Mouse (Mus musculus): ENCODE data around the gene Timp4. TPM values are rescaled to one million over a fixed set of nuclear protein-coding genes. Genes with fewer than 3 reads are reported as not detected.

Timp4 gene
- total and polyA plus RNA-seq, 2 experiments from 2014 or later, result 9.6 to 12.7 TPM

DNA sequence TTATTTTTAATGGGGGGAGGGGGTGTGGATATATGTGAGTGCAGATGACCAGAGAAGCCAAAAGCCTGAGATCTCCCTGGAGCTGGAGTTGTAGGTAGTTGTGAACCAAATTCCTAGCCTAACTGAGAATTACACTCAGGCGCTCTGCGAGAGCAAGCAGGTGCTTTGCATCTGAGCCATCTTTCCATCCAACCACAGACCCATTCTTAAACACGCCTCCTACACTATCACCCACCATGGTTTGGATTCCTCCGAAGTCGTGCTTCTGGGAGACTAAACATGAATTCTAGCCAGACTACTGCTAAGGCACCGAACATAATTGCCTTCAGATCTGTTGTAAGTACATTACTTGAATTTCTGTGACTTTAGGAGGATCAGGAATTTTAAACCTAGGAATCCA is 34.4 kb upstream of the Timp4 start:
- no peak overlapping the region for H3K9ac ChIP-seq
- H3K4me2 ChIP-seq (ENCODE audit: low read depth), result no peak overlapping the region
- no peak overlapping the region for H3K4me3 ChIP-seq (ENCODE audit: low read depth, low read length)
- H3K9me3 ChIP-seq (ENCODE audit: low read length), result no peaks in the 10 kb centered on the region
- TF ChIP-seq CTCF (IDR thresholded peaks at IDR 0.05; ENCODE audit: low read depth), result no peak
- ATAC-seq (no peak), DNase-seq (no peak)
- no peaks in the 10 kb centered on the region for H3K36me3 ChIP-seq (ENCODE audit: insufficient read depth)
- H3K27me3 ChIP-seq (ENCODE audit: insufficient read depth, low read length), result no peaks in the 10 kb centered on the region
- H3K4me1 ChIP-seq (ENCODE audit: insufficient read depth), result no peaks in the 10 kb centered on the region
- 78% methylated on average over 6 of the region's 6 CpGs for WGBS
- no peak overlapping the region for H3K27ac ChIP-seq (ENCODE audit: low read depth, low read length)

DNA sequence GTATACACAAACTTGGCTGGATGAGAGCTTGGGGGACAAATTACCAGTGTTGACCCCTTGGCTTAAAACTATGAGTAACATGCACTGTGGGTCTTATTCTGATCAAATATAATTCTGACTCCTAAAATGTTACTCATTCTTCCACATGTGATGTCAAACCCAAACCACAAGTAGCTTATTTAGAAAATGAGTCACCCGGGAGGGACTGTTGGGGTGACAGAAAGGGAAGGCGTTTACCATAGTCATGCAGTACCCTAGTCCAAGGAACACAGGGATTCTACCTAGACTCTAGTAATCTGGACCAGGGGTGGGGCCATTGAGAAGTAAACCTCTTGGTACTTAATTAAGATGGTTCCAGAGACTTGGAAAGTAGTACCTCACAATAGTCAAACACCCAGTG is 32.1 kb upstream of the Timp4 start:
- Histone ChIP-seq H3K9ac (no peak overlapping the region), H3K4me1 (ENCODE audit: insufficient read depth) (no peaks in the 10 kb centered on the region), H3K4me3 (ENCODE audit: low read depth, low read length) (no peak overlapping the region), H3K9me3 (ENCODE audit: low read length) (no peaks in the 10 kb centered on the region), H3K4me2 (ENCODE audit: low read depth) (no peak overlapping the region), H3K27ac (ENCODE audit: low read depth, low read length) (no peak overlapping the region), H3K27me3 (ENCODE audit: insufficient read depth, low read length) (no peaks in the 10 kb centered on the region), H3K36me3 (ENCODE audit: insufficient read depth) (no peaks in the 10 kb centered on the region)
- no peak for DNase-seq
- no peak for ATAC-seq
- no peak for TF ChIP-seq CTCF (IDR thresholded peaks at IDR 0.05; ENCODE audit: low read depth)
- WGBS, result 95% methylated on average over 2 of the region's 2 CpGs

GRCm38 (mm10) chr6:115279639-115280038 is 27.6 kb upstream of the Timp4 start:
- TF ChIP-seq CTCF (IDR thresholded peaks at IDR 0.05; ENCODE audit: low read depth), result no peak
- ATAC-seq (no peak), DNase-seq (no peak)
- Histone ChIP-seq H3K4me2 (ENCODE audit: low read depth) (no peak overlapping the region), H3K4me1 (ENCODE audit: insufficient read depth) (no peaks in the 10 kb centered on the region), H3K27ac (ENCODE audit: low read depth, low read length) (no peak overlapping the region), H3K9ac (no peak overlapping the region), H3K9me3 (ENCODE audit: low read length) (no peaks in the 10 kb centered on the region), H3K36me3 (ENCODE audit: insufficient read depth) (no peaks in the 10 kb centered on the region), H3K4me3 (ENCODE audit: low read depth, low read length) (no peak overlapping the region), H3K27me3 (ENCODE audit: insufficient read depth, low read length) (no peaks in the 10 kb centered on the region)
- WGBS, result 77% methylated on average over 2 of the region's 2 CpGs

- 80% methylated on average over 8 of the region's 8 CpGs for WGBS
- ATAC-seq (no peak), DNase-seq (no peak)
These were observed 26.1 kb upstream of the Timp4 start for GRCm38 (mm10) chr6:115278086-115278485.

GRCm38 (mm10) chr6:115275116-115275815 is 23.3 kb upstream of the Timp4 start:
- no peak for DNase-seq
- Histone ChIP-seq H3K27me3 (ENCODE audit: insufficient read depth, low read length) (no peaks in the 10 kb centered on the region), H3K27ac (ENCODE audit: low read depth, low read length) (no peak overlapping the region), H3K4me1 (ENCODE audit: insufficient read depth) (no peaks in the 10 kb centered on the region), H3K9me3 (ENCODE audit: low read length) (no peaks in the 10 kb centered on the region), H3K4me2 (ENCODE audit: low read depth) (no peak overlapping the region), H3K9ac (no peak overlapping the region), H3K4me3 (ENCODE audit: low read depth, low read length) (no peak overlapping the region), H3K36me3 (ENCODE audit: insufficient read depth) (no peaks in the 10 kb centered on the region)
- 84% methylated on average over 10 of the region's 10 CpGs for WGBS
- no peak for ATAC-seq
- TF ChIP-seq CTCF (IDR thresholded peaks at IDR 0.05; ENCODE audit: low read depth), result no peak

More at GRCm38 (mm10) chr6:115278086-115278485, 26.1 kb upstream of the Timp4 start:
- Histone ChIP-seq H3K4me3 (ENCODE audit: low read depth, low read length) (no peak overlapping the region), H3K9me3 (ENCODE audit: low read length) (no peaks in the 10 kb centered on the region), H3K36me3 (ENCODE audit: insufficient read depth) (no peaks in the 10 kb centered on the region), H3K4me1 (ENCODE audit: insufficient read depth) (no peaks in the 10 kb centered on the region), H3K27ac (ENCODE audit: low read depth, low read length) (no peak overlapping the region), H3K4me2 (ENCODE audit: low read depth) (no peak overlapping the region), H3K27me3 (ENCODE audit: insufficient read depth, low read length) (no peaks in the 10 kb centered on the region), H3K9ac (no peak overlapping the region)
- TF ChIP-seq CTCF (IDR thresholded peaks at IDR 0.05; ENCODE audit: low read depth), result no peak

- no peak overlapping the region for H3K9ac ChIP-seq
- H3K4me3 ChIP-seq (ENCODE audit: low read depth, low read length), result no peak overlapping the region
- no peak overlapping the region for H3K27ac ChIP-seq (ENCODE audit: low read depth, low read length)
- H3K4me2 ChIP-seq (ENCODE audit: low read depth), result no peak overlapping the region
- no peaks in the 10 kb centered on the region for H3K36me3 ChIP-seq (ENCODE audit: insufficient read depth)
- ATAC-seq (no peak), DNase-seq (no peak)
- H3K27me3 ChIP-seq (ENCODE audit: insufficient read depth, low read length), result no peaks in the 10 kb centered on the region
- 52% methylated on average over 9 of the region's 9 CpGs for WGBS
- TF ChIP-seq CTCF (IDR thresholded peaks at IDR 0.05; ENCODE audit: low read depth), result no peak
- H3K9me3 ChIP-seq (ENCODE audit: low read length), result no peaks in the 10 kb centered on the region
- no peaks in the 10 kb centered on the region for H3K4me1 ChIP-seq (ENCODE audit: insufficient read depth)
These were observed 22.7 kb upstream of the Timp4 start for GRCm38 (mm10) chr6:115274705-115275104.

DNA sequence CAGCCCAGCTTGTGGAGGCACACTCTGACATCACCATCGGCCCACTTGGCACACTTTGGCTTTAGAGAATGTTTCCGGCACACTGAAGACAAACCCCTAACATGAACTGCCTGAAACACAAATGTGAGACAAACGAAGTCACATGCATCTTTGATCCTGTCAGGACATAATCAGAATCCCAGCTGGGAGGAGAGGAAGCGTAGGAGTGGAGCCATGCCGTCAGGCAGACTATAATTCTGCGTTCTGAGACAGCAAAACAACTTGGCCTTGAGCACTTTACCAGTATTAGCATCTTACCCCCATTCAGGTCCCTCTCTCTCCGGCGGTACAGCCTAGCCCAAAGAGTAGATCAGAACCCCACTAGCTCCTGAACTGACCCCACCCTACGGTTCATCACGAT is 21.3 kb upstream of the Timp4 start:
- no peak for DNase-seq
- no peaks in the 10 kb centered on the region for H3K27me3 ChIP-seq (ENCODE audit: insufficient read depth, low read length)
- no peak overlapping the region for H3K4me2 ChIP-seq (ENCODE audit: low read depth)
- no peaks in the 10 kb centered on the region for H3K9me3 ChIP-seq (ENCODE audit: low read length)
- WGBS, result 80% methylated on average over 10 of the region's 10 CpGs
- H3K36me3 ChIP-seq (ENCODE audit: insufficient read depth), result peaks cover 1% of the 10 kb centered on the region; the same call in 1 of the 2 replicates
- H3K9ac ChIP-seq, result no peak overlapping the region
- H3K4me1 ChIP-seq (ENCODE audit: insufficient read depth), result no peaks in the 10 kb centered on the region
- ATAC-seq, result no peak
- no peak overlapping the region for H3K27ac ChIP-seq (ENCODE audit: low read depth, low read length)
- TF ChIP-seq CTCF (IDR thresholded peaks at IDR 0.05; ENCODE audit: low read depth), result no peak
- no peak overlapping the region for H3K4me3 ChIP-seq (ENCODE audit: low read depth, low read length)
